Mouse (Mus musculus): ENCODE measurements around the gene Cep350. TPM values are rescaled to one million over a fixed set of nuclear protein-coding genes. Genes with fewer than 3 reads are reported as not detected.
"Not testable (repeated sequence)": the region's sequence is repeated elsewhere in the genome, so short reads cannot be mapped to it uniquely, and the experiment has no call there.

Cep350 gene
- polyA plus RNA-seq, 1 experiment from 2014 or later: 13.0 TPM

GRCm38 (mm10) chr1:155886846-155887245 is 86.2 kb downstream of the Cep350 start:
- Histone ChIP-seq H3K36me3 (peaks cover 51% of the 10 kb centered on the region), H3K27ac (replicated peaks) (no peak overlapping the region), H3K4me2 (replicated peaks) (no peak overlapping the region), H3K27me3 (no peaks in the 10 kb centered on the region), H3K4me3 (replicated peaks) (no peak overlapping the region), H3K9me3 (replicated peaks) (no peaks in the 10 kb centered on the region), H3K4me1 (no peaks in the 10 kb centered on the region), H3K9ac (no peak overlapping the region)
- no peak for ATAC-seq (ENCODE audit: insufficient number of reproducible peaks, low FRiP score, low TSS enrichment, low read depth)
- WGBS: 83% methylated on average over 2 of the region's 2 CpGs

- 87% methylated on average over 3 of the region's 3 CpGs for WGBS
- H3K4me3 ChIP-seq (replicated peaks); H3K4me2 ChIP-seq (replicated peaks); H3K27ac ChIP-seq (replicated peaks); H3K9ac ChIP-seq; H3K4me1 ChIP-seq; H3K9me3 ChIP-seq (replicated peaks); H3K27me3 ChIP-seq; ATAC-seq (ENCODE audit: insufficient number of reproducible peaks, low FRiP score, low TSS enrichment, low read depth): not testable (repeated sequence)
- H3K36me3 ChIP-seq: peaks cover 51% of the 10 kb centered on the region
Measured at GRCm38 (mm10) chr1:155882646-155883231, 90.3 kb downstream of the Cep350 start.

- Histone ChIP-seq H3K9me3 (replicated peaks) (no peaks in the 10 kb centered on the region), H3K36me3 (peaks cover 57% of the 10 kb centered on the region), H3K4me2 (replicated peaks) (no peak overlapping the region), H3K4me1 (no peaks in the 10 kb centered on the region), H3K4me3 (replicated peaks) (no peak overlapping the region), H3K9ac (no peak overlapping the region), H3K27me3 (no peaks in the 10 kb centered on the region), H3K27ac (replicated peaks) (no peak overlapping the region)
- ATAC-seq (ENCODE audit: insufficient number of reproducible peaks, low FRiP score, low TSS enrichment, low read depth): no peak
- 85% methylated on average over 3 of the region's 3 CpGs for WGBS
Measured at GRCm38 (mm10) chr1:155879596-155879995, 93.5 kb downstream of the Cep350 start.

- H3K27me3 ChIP-seq: no peaks in the 10 kb centered on the region
- H3K9me3 ChIP-seq (replicated peaks): no peaks in the 10 kb centered on the region
- no peak overlapping the region for H3K9ac ChIP-seq
- H3K4me1 ChIP-seq: no peaks in the 10 kb centered on the region
- H3K27ac ChIP-seq (replicated peaks): no peak overlapping the region
- H3K36me3 ChIP-seq: peaks cover 70% of the 10 kb centered on the region
- WGBS: 65% methylated on average over 4 of the region's 4 CpGs
- no peak overlapping the region for H3K4me2 ChIP-seq (replicated peaks)
- no peak overlapping the region for H3K4me3 ChIP-seq (replicated peaks)
- no peak for ATAC-seq (ENCODE audit: insufficient number of reproducible peaks, low FRiP score, low TSS enrichment, low read depth)
Measured at GRCm38 (mm10) chr1:155862967-155863366, 110.1 kb downstream of the Cep350 start.

GRCm38 (mm10) chr1:155854926-155855702 is 117.9 kb downstream of the Cep350 start:
- no peak overlapping the region for H3K4me3 ChIP-seq (replicated peaks)
- H3K4me1 ChIP-seq: no peaks in the 10 kb centered on the region
- no peaks in the 10 kb centered on the region for H3K9me3 ChIP-seq (replicated peaks)
- H3K27me3 ChIP-seq: no peaks in the 10 kb centered on the region
- no peak overlapping the region for H3K9ac ChIP-seq
- H3K4me2 ChIP-seq (replicated peaks): no peak overlapping the region
- no peak for ATAC-seq (ENCODE audit: insufficient number of reproducible peaks, low FRiP score, low TSS enrichment, low read depth)
- no peak overlapping the region for H3K27ac ChIP-seq (replicated peaks)
- 82% methylated on average over 7 of the region's 7 CpGs for WGBS
- H3K36me3 ChIP-seq: peaks cover 57% of the 10 kb centered on the region

GRCm38 (mm10) chr1:155853009-155853408 is 120.0 kb downstream of the Cep350 start:
- WGBS: 95% methylated on average over 5 of the region's 5 CpGs
- no peak for ATAC-seq (ENCODE audit: insufficient number of reproducible peaks, low FRiP score, low TSS enrichment, low read depth)
- Histone ChIP-seq H3K27me3 (no peaks in the 10 kb centered on the region), H3K36me3 (peaks cover 47% of the 10 kb centered on the region), H3K4me3 (replicated peaks) (no peak overlapping the region), H3K27ac (replicated peaks) (no peak overlapping the region), H3K4me1 (no peaks in the 10 kb centered on the region), H3K4me2 (replicated peaks) (no peak overlapping the region), H3K9me3 (replicated peaks) (no peaks in the 10 kb centered on the region), H3K9ac (no peak overlapping the region)

GRCm38 (mm10) chr1:155844235-155844634 is 128.8 kb downstream of the Cep350 start:
- H3K36me3 ChIP-seq: peaks cover 28% of the 10 kb centered on the region
- H3K27ac ChIP-seq (replicated peaks): no peak overlapping the region
- no peak for ATAC-seq (ENCODE audit: insufficient number of reproducible peaks, low FRiP score, low TSS enrichment, low read depth)
- H3K9ac ChIP-seq: no peak overlapping the region
- 76% methylated on average over 5 of the region's 5 CpGs for WGBS
- H3K9me3 ChIP-seq (replicated peaks): no peaks in the 10 kb centered on the region
- no peaks in the 10 kb centered on the region for H3K4me1 ChIP-seq
- H3K4me3 ChIP-seq (replicated peaks): no peak overlapping the region
- no peaks in the 10 kb centered on the region for H3K27me3 ChIP-seq
- no peak overlapping the region for H3K4me2 ChIP-seq (replicated peaks)

GRCm38 (mm10) chr1:155843538-155843937 is 129.5 kb downstream of the Cep350 start:
- Histone ChIP-seq H3K4me1 (no peaks in the 10 kb centered on the region), H3K36me3 (peaks cover 25% of the 10 kb centered on the region), H3K9ac (no peak overlapping the region), H3K27me3 (no peaks in the 10 kb centered on the region), H3K9me3 (replicated peaks) (no peaks in the 10 kb centered on the region), H3K27ac (replicated peaks) (no peak overlapping the region), H3K4me3 (replicated peaks) (no peak overlapping the region), H3K4me2 (replicated peaks) (no peak overlapping the region)
- WGBS: 82% methylated on average over 4 of the region's 4 CpGs
- no peak for ATAC-seq (ENCODE audit: insufficient number of reproducible peaks, low FRiP score, low TSS enrichment, low read depth)

GRCm38 (mm10) chr1:155835667-155836066 is 137.4 kb downstream of the Cep350 start:
- H3K4me1 ChIP-seq: no peaks in the 10 kb centered on the region
- 85% methylated on average over 2 of the region's 2 CpGs for WGBS
- H3K9ac ChIP-seq: no peak overlapping the region
- no peak overlapping the region for H3K27ac ChIP-seq (replicated peaks)
- no peaks in the 10 kb centered on the region for H3K9me3 ChIP-seq (replicated peaks)
- ATAC-seq (ENCODE audit: insufficient number of reproducible peaks, low FRiP score, low TSS enrichment, low read depth): no peak
- H3K27me3 ChIP-seq: no peaks in the 10 kb centered on the region
- H3K36me3 ChIP-seq: no peaks in the 10 kb centered on the region
- no peak overlapping the region for H3K4me3 ChIP-seq (replicated peaks)
- H3K4me2 ChIP-seq (replicated peaks): no peak overlapping the region

- 82% methylated on average over 9 of the region's 9 CpGs for WGBS
Measured at GRCm38 (mm10) chr1:155833610-155834009, 139.4 kb downstream of the Cep350 start.

GRCm38 (mm10) chr1:155831958-155832357 is 141.1 kb downstream of the Cep350 start:
- no peak for ATAC-seq (ENCODE audit: insufficient number of reproducible peaks, low FRiP score, low TSS enrichment, low read depth)
- Histone ChIP-seq H3K27me3 (no peaks in the 10 kb centered on the region), H3K27ac (replicated peaks) (no peak overlapping the region), H3K4me1 (no peaks in the 10 kb centered on the region), H3K9me3 (replicated peaks) (no peaks in the 10 kb centered on the region), H3K4me3 (replicated peaks) (no peak overlapping the region), H3K9ac (no peak overlapping the region), H3K4me2 (replicated peaks) (no peak overlapping the region), H3K36me3 (no peaks in the 10 kb centered on the region)
- WGBS: 77% methylated on average over 3 of the region's 3 CpGs

More at GRCm38 (mm10) chr1:155833610-155834009, 139.4 kb downstream of the Cep350 start:
- Histone ChIP-seq H3K4me3 (replicated peaks) (no peak overlapping the region), H3K27me3 (no peaks in the 10 kb centered on the region), H3K9ac (no peak overlapping the region), H3K4me1 (no peaks in the 10 kb centered on the region), H3K4me2 (replicated peaks) (no peak overlapping the region), H3K27ac (replicated peaks) (no peak overlapping the region), H3K36me3 (no peaks in the 10 kb centered on the region), H3K9me3 (replicated peaks) (no peaks in the 10 kb centered on the region)
- ATAC-seq (ENCODE audit: insufficient number of reproducible peaks, low FRiP score, low TSS enrichment, low read depth): no peak

- H3K36me3 ChIP-seq: no peaks in the 10 kb centered on the region
- no peak overlapping the region for H3K4me3 ChIP-seq (replicated peaks)
- WGBS: 74% methylated on average over 6 of the region's 6 CpGs
- no peak overlapping the region for H3K4me2 ChIP-seq (replicated peaks)
- H3K27ac ChIP-seq (replicated peaks): no peak overlapping the region
- H3K9ac ChIP-seq: no peak overlapping the region
- no peaks in the 10 kb centered on the region for H3K27me3 ChIP-seq
- no peak for ATAC-seq (ENCODE audit: insufficient number of reproducible peaks, low FRiP score, low TSS enrichment, low read depth)
- H3K4me1 ChIP-seq: no peaks in the 10 kb centered on the region
- H3K9me3 ChIP-seq (replicated peaks): no peaks in the 10 kb centered on the region
Measured at GRCm38 (mm10) chr1:155830861-155831260, 142.2 kb downstream of the Cep350 start.

Measured in embryonic facial prominence, embryonic 15.5 days (tissue).